Mouse (Mus musculus): ENCODE data around the gene Ddx54. TPM values are rescaled to one million over a fixed set of nuclear protein-coding genes. Genes with fewer than 3 reads are reported as not detected.
A peak's percentile ranks its signal among the peaks of the same experiment; 100 is the strongest.

The Ddx54 gene
- polyA plus RNA-seq, 1 experiment from 2014 or later, result 54.0 TPM

DNA sequence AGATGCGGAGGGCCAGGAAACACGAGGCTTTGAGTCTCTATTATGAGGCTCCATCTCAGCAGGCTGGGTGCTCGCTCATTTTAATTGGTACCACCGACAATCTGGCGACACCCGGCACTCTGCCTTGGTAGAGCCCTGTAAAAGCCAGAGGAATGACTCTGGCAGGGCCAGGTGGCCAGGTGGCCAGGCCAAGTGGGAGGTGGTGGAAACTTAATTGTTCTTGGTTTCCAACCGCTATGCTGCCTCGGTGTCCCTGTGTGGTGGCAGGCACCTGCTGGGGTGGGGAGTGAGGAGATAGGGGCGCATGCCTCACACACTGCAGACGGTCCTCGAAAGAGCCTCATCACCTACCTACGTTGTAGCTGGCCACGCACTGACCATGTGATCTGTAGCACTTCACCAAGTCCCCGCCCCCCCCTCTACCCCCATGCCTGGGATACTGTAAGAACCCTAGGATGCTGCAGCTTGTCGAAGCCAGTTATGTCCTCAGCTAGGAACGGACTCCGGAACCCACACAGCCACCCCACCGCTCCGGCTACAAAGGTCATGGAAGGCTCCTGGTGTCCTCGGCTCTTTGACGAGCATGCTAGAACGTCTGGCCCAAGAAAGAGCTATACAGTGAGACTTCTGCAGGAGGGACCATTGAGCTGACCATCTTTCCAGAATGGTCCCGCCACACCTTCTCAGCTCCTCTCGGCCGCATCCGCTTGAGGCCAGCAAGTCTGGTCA lies 32.5 kb upstream of the Ddx54 start:
- H3K27me3 ChIP-seq, result no peaks in the 10 kb centered on the region
- CTCF ChIA-PET, result interaction anchor here (1.9 to 5.3 kb wide), 3 partner anchors 12 to 25 kb away, joined by 5 to 51 read pairs (median 10); no protein-coding TSS in a partner anchor
- DNase-seq (ENCODE audit: low read depth, low spot score), result no peak
- ATAC-seq, result no peak
- POLR2A ChIA-PET, result interaction anchor here (0.9 to 2.8 kb wide), 7 partner anchors 8 to 68 kb away, joined by 3 to 31 read pairs (median 6); partner anchors contain the start of genes Iqcd and Tpcn1
- TF ChIP-seq CTCF (IDR thresholded peaks at IDR 0.05), result no peak
- in situ Hi-C loops (cut with MboI; ENCODE audit: low pct_unique_long_range_greater_than_20kb), result no loop called here

DNA sequence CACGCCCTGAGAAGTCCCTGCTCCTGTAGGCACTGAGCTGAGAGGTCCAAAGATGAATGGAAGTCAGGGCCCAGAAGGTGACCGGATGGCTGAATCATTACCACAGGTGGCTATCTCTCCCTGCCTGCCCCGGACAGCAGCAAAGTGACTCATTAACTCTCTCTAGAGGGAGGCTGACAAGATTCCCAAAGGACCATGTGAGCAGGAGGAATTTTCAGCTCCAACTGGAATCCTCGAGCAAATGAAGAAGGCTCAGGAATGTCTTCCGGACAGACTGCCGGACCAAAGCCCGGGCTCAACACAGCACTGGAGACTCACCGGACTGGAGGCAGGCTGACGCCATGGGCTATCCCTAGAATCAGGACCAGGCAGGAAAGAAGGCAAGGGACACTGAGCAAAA lies 30.5 kb upstream of the Ddx54 start:
- in situ Hi-C loops (cut with MboI; ENCODE audit: low pct_unique_long_range_greater_than_20kb), result no loop called here
- ATAC-seq (peak; percentile 38), DNase-seq (ENCODE audit: low read depth, low spot score) (peak; percentile 92)
- ChIA-PET CTCF (interaction anchor here (1.0 to 5.3 kb wide), 3 partner anchors 14 to 38 kb away, joined by 3 to 51 read pairs (median 3); no protein-coding TSS in a partner anchor), POLR2A (no interaction called here)
- no peak for TF ChIP-seq CTCF (IDR thresholded peaks at IDR 0.05)
- H3K27me3 ChIP-seq, result no peaks in the 10 kb centered on the region

GRCm38 (mm10) chr5:120583511-120583910 lies 29.0 kb upstream of the Ddx54 start:
- ChIA-PET POLR2A (interaction anchor here (1.7 kb wide), 1 partner anchor 23 kb away, joined by 5 read pairs; no protein-coding TSS in a partner anchor), CTCF (interaction anchor here (0.9 to 1.7 kb wide), 4 partner anchors 9 to 23 kb away, joined by 3 to 5 read pairs (median 4); no protein-coding TSS in a partner anchor)
- no peak for TF ChIP-seq CTCF (IDR thresholded peaks at IDR 0.05)
- no peak for DNase-seq (ENCODE audit: low read depth, low spot score)
- no peak for ATAC-seq
- no peaks in the 10 kb centered on the region for H3K27me3 ChIP-seq
- in situ Hi-C loops (cut with MboI; ENCODE audit: low pct_unique_long_range_greater_than_20kb), result no loop called here

- TF ChIP-seq CTCF (IDR thresholded peaks at IDR 0.05), result no peak
- H3K27me3 ChIP-seq, result no peaks in the 10 kb centered on the region
- ChIA-PET POLR2A (interaction anchor here (1.0 to 1.7 kb wide), 3 partner anchors 18 to 24 kb away, joined by 3 to 5 read pairs (median 4); no protein-coding TSS in a partner anchor), CTCF (interaction anchor here (0.9 to 1.7 kb wide), 2 partner anchors 19 to 70 kb away, joined by 3 to 4 read pairs; no protein-coding TSS in a partner anchor)
- DNase-seq (ENCODE audit: low read depth, low spot score), result no peak
- in situ Hi-C loops (cut with MboI; ENCODE audit: low pct_unique_long_range_greater_than_20kb), result loop anchor here (5.0 kb wide), 1 partner anchor 68 kb away; no protein-coding TSS in a partner anchor
- no peak for ATAC-seq
These were observed 27.6 kb upstream of the Ddx54 start for GRCm38 (mm10) chr5:120584968-120585367.

DNA sequence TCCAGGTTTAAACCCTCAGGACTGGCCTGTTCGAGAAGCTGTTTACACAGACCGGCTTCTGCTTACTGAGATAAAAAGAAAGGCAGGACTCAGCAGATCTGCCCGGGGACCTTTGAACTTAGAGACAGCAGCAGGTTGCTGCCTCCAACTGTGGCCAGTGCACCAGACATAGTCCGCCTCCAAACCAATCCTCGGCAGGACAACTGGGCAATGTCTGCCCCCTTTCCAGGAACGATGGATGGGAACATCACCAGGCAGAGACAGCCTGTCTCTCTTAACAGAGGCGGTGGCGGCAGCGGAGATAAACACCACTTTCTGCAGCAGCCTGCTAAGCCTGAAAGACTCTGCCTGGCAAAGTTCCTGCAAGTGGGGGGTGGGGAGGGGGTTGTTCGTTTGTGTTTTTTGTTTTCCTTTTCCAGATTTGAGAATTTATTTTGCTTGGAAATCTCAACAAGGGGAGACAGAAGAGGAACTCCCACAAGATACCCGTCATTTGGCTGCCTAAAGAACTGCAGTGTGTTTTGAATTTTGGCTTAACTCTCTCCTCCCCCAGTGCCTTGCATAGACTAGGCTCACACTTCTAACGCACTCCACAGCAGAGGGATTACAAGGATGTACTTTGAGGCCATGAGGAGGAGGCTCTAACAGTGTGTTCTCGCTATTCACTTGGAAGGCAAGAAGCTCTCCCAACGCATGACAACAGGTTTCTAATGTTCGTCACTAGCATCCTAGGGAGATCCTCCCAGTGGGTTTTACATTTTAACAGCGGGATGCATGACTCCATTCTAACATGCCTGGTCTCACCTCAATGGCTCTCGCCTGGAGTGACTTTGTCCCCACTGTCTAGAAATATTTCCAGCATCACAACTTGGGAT lies 25.6 kb upstream of the Ddx54 start:
- POLR2A ChIA-PET, result interaction anchor here (1.1 to 2.9 kb wide), 9 partner anchors 8 to 50 kb away, joined by 4 to 13 read pairs (median 8); no protein-coding TSS in a partner anchor
- CTCF ChIA-PET, result interaction anchor here (1.1 to 1.9 kb wide), 3 partner anchors 18 to 23 kb away, joined by 3 to 11 read pairs (median 5); no protein-coding TSS in a partner anchor
- in situ Hi-C loops (cut with MboI; ENCODE audit: low pct_unique_long_range_greater_than_20kb), result loop anchor here (5.0 kb wide), 1 partner anchor 70 kb away; no protein-coding TSS in a partner anchor
- H3K27me3 ChIP-seq, result no peaks in the 10 kb centered on the region
- DNase-seq (ENCODE audit: low read depth, low spot score) (no peak), ATAC-seq (no peak)
- no peak for TF ChIP-seq CTCF (IDR thresholded peaks at IDR 0.05)

GRCm38 (mm10) chr5:120587616-120587926 lies 25.0 kb upstream of the Ddx54 start:
- no peak for TF ChIP-seq CTCF (IDR thresholded peaks at IDR 0.05)
- DNase-seq (ENCODE audit: low read depth, low spot score), result no peak

GRCm38 (mm10) chr5:120587940-120588568 lies 24.5 kb upstream of the Ddx54 start:
- no peak for TF ChIP-seq CTCF (IDR thresholded peaks at IDR 0.05)
- in situ Hi-C loops (cut with MboI; ENCODE audit: low pct_unique_long_range_greater_than_20kb), result loop anchor here (5.0 kb wide), 1 partner anchor 71 kb away; no protein-coding TSS in a partner anchor
- H3K27me3 ChIP-seq, result no peaks in the 10 kb centered on the region
- CTCF ChIA-PET, result interaction anchor here (0.8 to 9.2 kb wide), 5 partner anchors 17 to 460 kb away, joined by 3 to 54 read pairs (median 5); no protein-coding TSS in a partner anchor
- DNase-seq (ENCODE audit: low read depth, low spot score), result no peak
- POLR2A ChIA-PET, result interaction anchor here (0.7 to 2.9 kb wide), 13 partner anchors 9 to 77 kb away, joined by 3 to 13 read pairs (median 5); partner anchors contain the start of gene Slc8b1
- ATAC-seq, result no peak

More at GRCm38 (mm10) chr5:120587616-120587926, 25.0 kb upstream of the Ddx54 start:
- CTCF ChIA-PET, result interaction anchor here (1.1 to 1.9 kb wide), 3 partner anchors 18 to 24 kb away, joined by 3 to 11 read pairs (median 5); no protein-coding TSS in a partner anchor
- H3K27me3 ChIP-seq, result no peaks in the 10 kb centered on the region
- in situ Hi-C loops (cut with MboI; ENCODE audit: low pct_unique_long_range_greater_than_20kb), result loop anchor here (5.0 kb wide), 1 partner anchor 70 kb away; no protein-coding TSS in a partner anchor
- POLR2A ChIA-PET, result interaction anchor here (0.7 to 2.9 kb wide), 12 partner anchors 8 to 77 kb away, joined by 3 to 13 read pairs (median 6); partner anchors contain the start of gene Slc8b1
- no peak for ATAC-seq

DNA sequence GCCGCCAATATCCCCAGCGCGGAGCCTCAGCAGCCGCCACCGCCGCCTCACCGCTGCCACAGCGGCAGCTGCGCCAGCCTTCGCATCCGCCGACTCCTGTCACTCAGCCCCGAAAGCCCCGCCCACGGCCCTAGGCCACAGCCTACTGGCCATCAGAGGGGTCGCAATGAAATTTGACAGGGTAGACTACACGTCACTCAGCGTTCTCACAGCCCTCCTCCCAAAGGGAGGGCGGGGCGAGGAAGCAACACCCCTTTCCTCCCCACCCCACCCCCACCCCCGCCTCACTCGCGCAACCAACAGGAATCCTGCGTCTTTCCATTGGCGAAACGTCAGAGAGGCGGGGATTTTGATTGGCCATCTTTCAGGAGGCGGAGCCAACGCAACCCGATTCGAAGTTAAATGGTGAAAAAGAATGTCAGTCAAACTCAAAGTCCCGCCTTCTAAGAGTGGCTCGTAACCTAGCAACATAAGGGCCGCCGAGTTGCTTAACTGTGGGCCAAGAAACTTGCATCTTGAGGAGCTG lies 23.9 kb upstream of the Ddx54 start, which contains the start of the genes Tpcn1 and Iqcd:
Tpcn1 (minus strand) TSS at position 105 of the 526 bp plus-strand sequence.
Iqcd (plus strand) TSS at position 448 of the 526 bp plus-strand sequence.
- ChIA-PET CTCF (interaction anchor here (0.8 to 9.2 kb wide), 4 partner anchors 13 to 461 kb away, joined by 3 to 54 read pairs (median 22); no protein-coding TSS in a partner anchor), POLR2A (interaction anchor here (0.8 to 2.9 kb wide), 11 partner anchors 9 to 55 kb away, joined by 3 to 13 read pairs (median 7); no protein-coding TSS in a partner anchor)
- peak; percentile 93 for ATAC-seq
- in situ Hi-C loops (cut with MboI; ENCODE audit: low pct_unique_long_range_greater_than_20kb), result loop anchor here (5.0 kb wide), 1 partner anchor 71 kb away; no protein-coding TSS in a partner anchor
- DNase-seq (ENCODE audit: low read depth, low spot score), result peak; percentile 99
- H3K27me3 ChIP-seq, result no peaks in the 10 kb centered on the region
- no peak for TF ChIP-seq CTCF (IDR thresholded peaks at IDR 0.05)
